Mouse (Mus musculus) embryonic facial prominence, embryonic 11.5 days (tissue): Measurements from ENCODE around the gene Ror2. TPM values are rescaled to one million over a fixed set of nuclear protein-coding genes. Genes with fewer than 3 reads are reported as not detected.

Experiments used
- ATAC-seq: fragments of 200-750 bp; cut with Nextera tagmentation; replicated peaks from 2 replicates; pipeline ENCODE4 v1.8.0; 2017; ENCODE audit warnings: low read depth; ENCODE audit not compliant: insufficient number of reproducible peaks, low FRiP score, low TSS enrichment
- DNase-seq: peaks from one replicate; pipeline ENCODE4 v3.0.0-alpha.2; 2015; ENCODE audit warnings: low spot score
- H3K27ac ChIP-seq: fragments of 300-500 bp; sonication (generic); replicated peaks from 2 replicates; pipeline ENCODE4 v1.5.1; 2014; ENCODE audit warnings: mild to moderate bottlenecking, low read depth, low read length, control low read depth
- H3K27me3 ChIP-seq: fragments of 300-500 bp; sonication (generic); 2 replicates; pipeline ENCODE4 v1.6.1; 2014; ENCODE audit warnings: mild to moderate bottlenecking, low read length, moderate library complexity, mixed read lengths; ENCODE audit not compliant: control insufficient read depth, insufficient read depth
- H3K36me3 ChIP-seq: fragments of 300-500 bp; sonication (generic); replicated peaks from 2 replicates; pipeline ENCODE4 v1.6.1; 2014; ENCODE audit warnings: low read depth, mild to moderate bottlenecking, low read length, moderate library complexity, mixed read lengths; ENCODE audit not compliant: control insufficient read depth, insufficient read depth
- H3K4me1 ChIP-seq: fragments of 300-500 bp; sonication (generic); 2 replicates; pipeline ENCODE4 v1.6.1; 2014; ENCODE audit warnings: low read length, mixed read lengths; ENCODE audit not compliant: control insufficient read depth, insufficient read depth
- H3K4me2 ChIP-seq: fragments of 300-500 bp; sonication (generic); 2 replicates; pipeline ENCODE4 v1.6.1; 2014; ENCODE audit warnings: low read depth, mild to moderate bottlenecking, control low read depth, low read length, moderate library complexity
- H3K4me3 ChIP-seq: fragments of 300-500 bp; sonication (generic); 2 replicates; pipeline ENCODE4 v1.5.1; 2014; ENCODE audit warnings: low read depth, low read length, control low read depth
- H3K9ac ChIP-seq: fragments of 300-500 bp; sonication (generic); replicated peaks from 2 replicates; pipeline ENCODE4 v1.6.1; 2014; ENCODE audit warnings: mild to moderate bottlenecking, control low read depth, low read length
- H3K9me3 ChIP-seq: fragments of 300-500 bp; sonication (generic); replicated peaks from 2 replicates; pipeline ENCODE4 v1.6.1; 2016; ENCODE audit warnings: mild to moderate bottlenecking, low read length, inconsistent platforms, mixed read lengths; ENCODE audit not compliant: control insufficient read depth
- WGBS: fragments of 180-500 bp; shearing (Covaris S2); extraction: QIAGEN DNeasy Blood & Tissue Kit; methylation state at CpG from one replicate; pipeline ENCODE4 v1.1.7; 2014; 5-methylcytosine and 5-hydroxymethylcytosine counted together
- polyA plus RNA-seq: library from polyadenylated mRNA; unstranded; fragments of >200 nt; fragmentation: Nextera tagmentation; extraction: Ambion mirVana; gene quantifications from 2 replicates; pipeline ENCODE4 v1.2.1, GENCODE M21; 2014

Ror2 gene
- polyA plus RNA-seq, 1 experiment from 2014 or later, result 10.2 TPM

GRCm38 (mm10) chr13:53285261-53285755 is 616 bp downstream of the Ror2 start:
- peak overlapping the region; percentile 92 for H3K9ac ChIP-seq
- peak overlapping the region; percentile 84 for H3K27ac ChIP-seq
- WGBS, result under 1% methylated on average over 35 of the region's 35 CpGs
- no peaks in the 10 kb centered on the region for H3K36me3 ChIP-seq
- H3K9me3 ChIP-seq, result no peaks in the 10 kb centered on the region; the same call in 1 of the 2 replicates
- ATAC-seq (peak; percentile 70), DNase-seq (peak; percentile 76)
- H3K4me3 ChIP-seq, result peak overlapping the region; percentile 81
- no peaks in the 10 kb centered on the region for H3K4me1 ChIP-seq
- H3K4me2 ChIP-seq, result peak overlapping the region; percentile 69
- H3K27me3 ChIP-seq, result no peaks in the 10 kb centered on the region; the same call in 1 of the 2 replicates

- H3K36me3 ChIP-seq, result no peaks in the 10 kb centered on the region
- H3K9ac ChIP-seq, result peak overlapping the region; percentile 92
- H3K4me1 ChIP-seq, result no peaks in the 10 kb centered on the region
- H3K4me3 ChIP-seq, result peak overlapping the region; percentile 81
- H3K9me3 ChIP-seq, result no peaks in the 10 kb centered on the region; the same call in 1 of the 2 replicates
- peak overlapping the region; percentile 69 for H3K4me2 ChIP-seq
- DNase-seq (peak; percentile 50), ATAC-seq (no peak)
- 2% methylated on average over 17 of the region's 17 CpGs for WGBS
- H3K27me3 ChIP-seq, result no peaks in the 10 kb centered on the region; the same call in 1 of the 2 replicates
- peak overlapping the region; percentile 84; the same call in 1 of the 2 replicates for H3K27ac ChIP-seq
Measured at GRCm38 (mm10) chr13:53284740-53285191, 1.2 kb downstream of the Ror2 start.

- no peaks in the 10 kb centered on the region for H3K4me1 ChIP-seq
- H3K9ac ChIP-seq, result no peak overlapping the region
- DNase-seq (peak; percentile 72), ATAC-seq (no peak)
- no peak overlapping the region for H3K4me3 ChIP-seq
- H3K4me2 ChIP-seq, result no peak overlapping the region
- WGBS, result 29% methylated on average over 11 of the region's 11 CpGs
- H3K9me3 ChIP-seq, result no peaks in the 10 kb centered on the region; the same call in 1 of the 2 replicates
- H3K27me3 ChIP-seq, result no peaks in the 10 kb centered on the region; the same call in 1 of the 2 replicates
- H3K36me3 ChIP-seq, result no peaks in the 10 kb centered on the region
- H3K27ac ChIP-seq, result no peak overlapping the region
Measured at GRCm38 (mm10) chr13:53281604-53282396, 4.1 kb downstream of the Ror2 start.

GRCm38 (mm10) chr13:53278908-53279307 is 7.0 kb downstream of the Ror2 start:
- WGBS, result 71% methylated on average over 10 of the region's 10 CpGs
- no peaks in the 10 kb centered on the region for H3K27me3 ChIP-seq
- no peaks in the 10 kb centered on the region for H3K9me3 ChIP-seq
- no peak overlapping the region for H3K27ac ChIP-seq
- no peak overlapping the region for H3K4me2 ChIP-seq
- no peaks in the 10 kb centered on the region for H3K4me1 ChIP-seq
- no peak for ATAC-seq
- no peak for DNase-seq
- H3K4me3 ChIP-seq, result no peak overlapping the region
- H3K36me3 ChIP-seq, result no peaks in the 10 kb centered on the region
- no peak overlapping the region for H3K9ac ChIP-seq

- Histone ChIP-seq H3K9me3 (no peaks in the 10 kb centered on the region), H3K9ac (no peak overlapping the region), H3K27ac (no peak overlapping the region), H3K27me3 (no peaks in the 10 kb centered on the region), H3K36me3 (no peaks in the 10 kb centered on the region), H3K4me2 (no peak overlapping the region), H3K4me3 (no peak overlapping the region), H3K4me1 (no peaks in the 10 kb centered on the region)
- 68% methylated on average over 7 of the region's 7 CpGs for WGBS
- ATAC-seq (no peak), DNase-seq (no peak)
Measured at GRCm38 (mm10) chr13:53276381-53276780, 9.5 kb downstream of the Ror2 start.

- DNase-seq (no peak), ATAC-seq (no peak)
- no peaks in the 10 kb centered on the region for H3K27me3 ChIP-seq
- H3K4me1 ChIP-seq, result no peaks in the 10 kb centered on the region
- no peak overlapping the region for H3K4me2 ChIP-seq
- no peak overlapping the region for H3K4me3 ChIP-seq
- H3K27ac ChIP-seq, result no peak overlapping the region
- no peak overlapping the region for H3K9ac ChIP-seq
- no peaks in the 10 kb centered on the region for H3K9me3 ChIP-seq
- H3K36me3 ChIP-seq, result no peaks in the 10 kb centered on the region
- 69% methylated on average over 8 of the region's 8 CpGs for WGBS
Measured at GRCm38 (mm10) chr13:53275778-53276177, 10.1 kb downstream of the Ror2 start.

- H3K9ac ChIP-seq, result no peak overlapping the region
- WGBS, result 71% methylated on average over 1 of the region's 1 CpGs
- no peaks in the 10 kb centered on the region for H3K36me3 ChIP-seq
- no peak overlapping the region for H3K4me3 ChIP-seq
- DNase-seq, result no peak
- no peaks in the 10 kb centered on the region for H3K27me3 ChIP-seq
- no peaks in the 10 kb centered on the region for H3K9me3 ChIP-seq
- H3K4me1 ChIP-seq, result no peaks in the 10 kb centered on the region
- no peak for ATAC-seq
- no peak overlapping the region for H3K4me2 ChIP-seq
- no peak overlapping the region for H3K27ac ChIP-seq
Measured at GRCm38 (mm10) chr13:53274771-53275170, 11.2 kb downstream of the Ror2 start.

GRCm38 (mm10) chr13:53271595-53271994 is 14.3 kb downstream of the Ror2 start:
- H3K4me3 ChIP-seq, result no peak overlapping the region
- H3K36me3 ChIP-seq, result no peaks in the 10 kb centered on the region
- H3K27me3 ChIP-seq, result no peaks in the 10 kb centered on the region
- H3K9ac ChIP-seq, result no peak overlapping the region
- 95% methylated on average over 3 of the region's 3 CpGs for WGBS
- no peak for DNase-seq
- no peak overlapping the region for H3K27ac ChIP-seq
- no peaks in the 10 kb centered on the region for H3K4me1 ChIP-seq
- no peak for ATAC-seq
- H3K9me3 ChIP-seq, result no peaks in the 10 kb centered on the region
- no peak overlapping the region for H3K4me2 ChIP-seq
